Mouse (Mus musculus) midbrain, embryonic 11.5 days (tissue): ENCODE measurements around the gene Ift172. TPM values are rescaled to one million over a fixed set of nuclear protein-coding genes. Genes with fewer than 3 reads are reported as not detected.

Experiments
- ATAC-seq: fragments of 200-750 bp; cut with Nextera tagmentation; 2 replicates; pipeline ENCODE4 v1.8.0; 2017; ENCODE audit warnings: moderate TSS enrichment, moderate library complexity; ENCODE audit not compliant: low FRiP score
- DNase-seq: peaks from one replicate; pipeline ENCODE4 v3.0.0; 2015; ENCODE audit warnings: low spot score; ENCODE audit errors: missing footprints
- H3K27ac ChIP-seq: fragments of 300-500 bp; sonication (generic); 2 replicates; pipeline ENCODE4 v1.5.1; 2014; ENCODE audit warnings: low read depth, low read length
- H3K27me3 ChIP-seq: fragments of 300-500 bp; sonication (generic); 2 replicates; pipeline ENCODE4 v1.6.1; 2014; ENCODE audit warnings: mild to moderate bottlenecking, low read length, moderate library complexity, mixed read lengths; ENCODE audit not compliant: control insufficient read depth, insufficient read depth
- H3K36me3 ChIP-seq: fragments of 300-500 bp; sonication (generic); 2 replicates; pipeline ENCODE4 v1.6.1; 2014; ENCODE audit warnings: mild to moderate bottlenecking, low read length, moderate library complexity, mixed read lengths; ENCODE audit not compliant: control insufficient read depth, insufficient read depth
- H3K4me1 ChIP-seq: fragments of 300-500 bp; sonication (generic); 2 replicates; pipeline ENCODE4 v1.6.1; 2014; ENCODE audit warnings: low read length; ENCODE audit not compliant: control insufficient read depth, insufficient read depth
- H3K4me2 ChIP-seq: fragments of 300-500 bp; sonication (generic); 2 replicates; pipeline ENCODE4 v1.6.1; 2014; ENCODE audit warnings: mild to moderate bottlenecking, moderate library complexity
- H3K4me3 ChIP-seq: fragments of 300-500 bp; sonication (generic); 2 replicates; pipeline ENCODE4 v1.5.1; 2014; ENCODE audit warnings: low read depth, low read length
- H3K9ac ChIP-seq: fragments of 300-500 bp; sonication (generic); 2 replicates; pipeline ENCODE4 v1.6.1; 2014; ENCODE audit warnings: low read length
- H3K9me3 ChIP-seq: fragments of 300-500 bp; sonication (generic); 2 replicates; pipeline ENCODE4 v1.6.1; 2016; ENCODE audit warnings: low read length; ENCODE audit not compliant: control insufficient read depth
- WGBS: fragments of 180-500 bp; shearing (Covaris S2); extraction: QIAGEN DNeasy Blood & Tissue Kit; methylation state at CpG from one replicate; pipeline ENCODE4 v1.1.7; 2014; 5-methylcytosine and 5-hydroxymethylcytosine counted together
- polyA plus RNA-seq: library from polyadenylated mRNA; unstranded; fragments of >200 nt; fragmentation: Nextera tagmentation; extraction: Ambion mirVana; gene quantifications from 2 replicates; pipeline ENCODE4 v1.2.1, GENCODE M21; 2014

Gene Ift172
- polyA plus RNA-seq, 1 experiment from 2014 or later = 31.9 TPM

DNA sequence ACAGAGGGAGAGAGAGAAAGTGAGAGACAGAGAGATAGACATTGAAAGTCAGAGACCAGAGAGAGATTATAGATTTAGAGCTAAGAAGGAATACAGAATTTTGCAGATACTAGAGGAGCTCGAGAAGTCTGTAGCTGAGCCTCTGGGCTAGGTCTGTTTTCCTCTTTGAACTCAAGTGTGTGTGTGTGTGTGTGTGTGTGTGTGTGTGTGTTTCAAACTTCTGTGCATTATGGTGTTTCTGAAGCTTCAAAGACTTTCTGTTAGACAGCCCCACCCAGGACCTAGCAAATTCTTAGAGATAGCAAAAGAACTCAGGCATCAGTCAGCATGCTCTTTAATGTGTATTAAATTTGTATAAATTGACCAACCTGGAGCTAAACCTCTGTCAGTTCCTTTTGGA, 64.3 kb downstream of the Ift172 start:
- Histone ChIP-seq H3K4me2 (no peak overlapping the region), H3K27me3 (no peaks in the 10 kb centered on the region), H3K9me3 (no peaks in the 10 kb centered on the region), H3K4me1 (no peaks in the 10 kb centered on the region), H3K27ac (no peak overlapping the region), H3K4me3 (no peak overlapping the region), H3K9ac (no peak overlapping the region), H3K36me3 (no peaks in the 10 kb centered on the region)
- DNase-seq (no peak), ATAC-seq (no peak)
- WGBS = 63% methylated on average over 1 of the region's 1 CpGs

DNA sequence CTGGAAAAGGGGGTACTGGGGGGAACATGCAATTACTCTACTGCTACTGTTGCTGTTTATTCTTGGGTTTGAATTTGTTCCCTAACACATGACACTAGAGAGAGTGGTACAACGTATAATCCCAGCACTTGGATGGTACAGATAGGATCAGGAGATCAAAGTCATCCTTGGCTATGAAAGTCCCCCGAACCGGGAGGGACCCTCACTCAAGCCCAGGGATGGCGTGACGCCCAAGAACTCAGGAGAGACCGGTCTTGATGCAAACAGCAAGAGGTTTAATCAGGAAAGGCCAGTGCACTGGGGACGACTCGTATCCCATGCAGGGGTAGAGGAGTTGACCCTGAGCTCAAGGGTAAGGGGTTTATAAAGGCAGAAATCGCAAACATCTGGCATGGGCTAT, 68.2 kb downstream of the Ift172 start:
- Histone ChIP-seq H3K27me3 (no peaks in the 10 kb centered on the region), H3K9ac (no peak overlapping the region), H3K4me3 (no peak overlapping the region), H3K4me2 (no peak overlapping the region), H3K9me3 (no peaks in the 10 kb centered on the region), H3K4me1 (peaks cover 8% of the 10 kb centered on the region; the same call in 1 of the 2 replicates), H3K27ac (no peak overlapping the region), H3K36me3 (no peaks in the 10 kb centered on the region)
- no peak for DNase-seq
- 92% methylated on average over 9 of the region's 9 CpGs for WGBS
- ATAC-seq = no peak

DNA sequence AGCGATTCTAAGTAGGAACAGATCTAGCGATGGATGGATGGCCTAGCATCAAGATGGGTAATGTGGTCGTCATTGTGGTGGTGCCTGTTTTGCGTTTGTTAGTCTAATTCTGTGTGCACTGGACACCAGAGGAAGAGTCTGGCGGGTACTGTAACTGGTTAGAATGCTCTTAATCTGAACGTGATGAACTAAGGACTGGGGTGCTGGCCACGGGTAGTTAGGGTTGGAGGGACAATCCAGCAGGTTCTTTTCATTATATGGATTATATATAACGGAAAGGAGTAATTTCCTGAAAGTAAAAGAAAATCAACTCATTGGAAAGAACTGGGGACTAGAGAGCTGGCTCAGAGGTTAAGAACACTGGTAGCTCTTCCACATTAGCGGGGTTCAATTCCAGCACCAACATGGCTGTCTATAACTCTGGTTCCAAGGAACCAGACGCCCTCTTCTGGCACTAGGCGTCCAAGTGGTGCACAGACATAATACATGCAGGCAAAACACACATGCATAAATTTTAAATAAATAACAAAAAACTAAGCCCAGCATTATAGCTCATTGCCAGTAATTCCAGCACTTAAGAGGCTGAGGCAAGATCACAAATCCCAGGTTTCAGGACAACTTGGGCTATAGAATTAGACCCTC, 69.5 kb downstream of the Ift172 start:
- WGBS = 16% methylated on average over 11 of the region's 11 CpGs
- Histone ChIP-seq H3K36me3 (no peaks in the 10 kb centered on the region), H3K9ac (peak overlapping the region; percentile 91), H3K9me3 (no peaks in the 10 kb centered on the region), H3K4me1 (peaks cover 8% of the 10 kb centered on the region; the same call in 1 of the 2 replicates), H3K27ac (peak overlapping the region; percentile 91), H3K4me3 (peak overlapping the region; percentile 96), H3K4me2 (peak overlapping the region; percentile 85), H3K27me3 (no peaks in the 10 kb centered on the region)
- DNase-seq = peak; percentile 88
- 0 out of 2 replicates have a peak, but pooled peaks have one; percentile 0 for ATAC-seq

DNA sequence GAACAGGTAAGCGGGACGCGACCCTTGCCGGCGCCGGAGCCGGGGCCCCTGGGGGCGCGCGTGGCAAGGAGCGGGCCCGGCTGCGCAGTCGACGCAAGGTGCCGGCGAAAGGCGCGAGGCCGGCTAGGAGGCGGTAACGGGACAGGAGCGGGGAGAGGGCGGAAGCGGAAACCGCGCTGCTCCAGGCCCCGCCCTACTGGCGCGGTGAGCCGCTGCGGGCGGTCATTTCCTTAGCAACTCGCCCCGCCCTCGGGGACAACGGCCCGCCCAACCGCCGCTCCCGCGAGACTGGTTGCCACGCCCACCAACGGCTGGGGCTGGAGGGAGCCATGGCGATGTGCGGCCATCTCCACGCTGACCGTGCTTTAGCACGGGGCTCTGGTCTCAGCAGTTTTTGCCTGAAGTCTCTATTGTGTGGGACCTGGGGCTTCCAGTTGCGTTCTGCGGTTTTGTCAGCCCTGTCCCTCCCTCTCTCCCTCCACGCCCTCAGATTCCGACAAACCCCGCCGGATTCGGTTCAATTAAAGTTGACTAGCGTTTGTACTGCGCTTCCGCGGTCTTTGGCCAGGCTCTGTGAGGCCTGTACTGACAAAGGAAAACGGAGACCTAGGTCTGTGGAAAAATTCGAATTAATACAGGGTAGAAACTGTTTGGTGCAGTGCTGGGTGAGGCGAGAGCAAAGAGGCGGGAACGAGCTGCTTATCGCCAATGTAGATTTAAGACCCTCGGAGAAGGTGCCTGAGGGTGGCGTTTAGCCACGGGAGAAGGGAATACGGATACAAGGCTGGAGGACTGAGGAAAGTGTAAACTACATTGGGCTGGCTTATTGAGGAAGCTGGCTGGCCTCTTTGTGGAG, 70.2 kb downstream of the Ift172 start, which contains the start of gene Ppm1g:
Ppm1g (minus strand) TSS at position 240 of the 856 bp plus-strand sequence.
- Histone ChIP-seq H3K4me1 (peaks cover 8% of the 10 kb centered on the region; the same call in 1 of the 2 replicates), H3K36me3 (no peaks in the 10 kb centered on the region), H3K27me3 (no peaks in the 10 kb centered on the region), H3K27ac (peak within 1 kb of the TSS; percentile 91), H3K4me2 (peak within 1 kb of the TSS; percentile 85), H3K4me3 (peak within 1 kb of the TSS; percentile 96), H3K9me3 (no peaks in the 10 kb centered on the region), H3K9ac (peak within 1 kb of the TSS; percentile 91)
- DNase-seq (peak; percentile 100), ATAC-seq (peak; percentile 95)
- under 1% methylated on average over 70 of the region's 70 CpGs for WGBS

DNA sequence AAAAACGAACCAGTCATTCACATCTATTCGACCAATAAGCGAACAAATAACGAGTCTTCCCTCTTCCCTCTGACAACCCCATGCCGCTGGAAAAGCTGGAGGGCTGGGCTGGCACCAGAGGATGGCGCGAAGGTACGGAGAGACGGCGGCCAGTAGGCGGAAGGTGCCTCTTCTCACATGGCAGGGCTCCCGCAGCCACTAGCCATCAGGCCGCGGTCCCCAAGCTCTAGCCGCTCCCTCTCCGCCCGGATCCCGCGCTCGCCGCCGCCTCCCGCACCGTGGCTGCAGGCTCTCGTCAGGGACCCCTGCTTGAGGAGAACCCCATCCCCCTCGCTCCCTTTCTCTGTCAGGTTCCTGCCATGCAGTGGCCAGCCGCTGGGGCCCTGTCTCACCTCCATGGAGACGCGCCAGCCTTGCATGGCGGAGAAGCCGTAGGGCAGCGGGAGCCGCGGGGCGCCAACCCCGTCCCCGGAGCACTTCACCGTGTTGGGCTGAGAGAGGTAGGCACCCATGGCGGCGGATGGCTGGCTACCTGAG, 70.9 kb downstream of the Ift172 start:
- peak overlapping the region; percentile 96 for H3K4me3 ChIP-seq
- no peaks in the 10 kb centered on the region for H3K27me3 ChIP-seq
- no peaks in the 10 kb centered on the region for H3K36me3 ChIP-seq
- peak; percentile 81; the same call in 1 of the 2 replicates for ATAC-seq
- peak overlapping the region; percentile 91 for H3K27ac ChIP-seq
- WGBS = under 1% methylated on average over 40 of the region's 40 CpGs
- H3K9me3 ChIP-seq = no peaks in the 10 kb centered on the region
- H3K9ac ChIP-seq = peak overlapping the region; percentile 91
- H3K4me2 ChIP-seq = peak overlapping the region; percentile 85
- peak; percentile 95 for DNase-seq
- H3K4me1 ChIP-seq = peaks cover 8% of the 10 kb centered on the region; the same call in 1 of the 2 replicates

DNA sequence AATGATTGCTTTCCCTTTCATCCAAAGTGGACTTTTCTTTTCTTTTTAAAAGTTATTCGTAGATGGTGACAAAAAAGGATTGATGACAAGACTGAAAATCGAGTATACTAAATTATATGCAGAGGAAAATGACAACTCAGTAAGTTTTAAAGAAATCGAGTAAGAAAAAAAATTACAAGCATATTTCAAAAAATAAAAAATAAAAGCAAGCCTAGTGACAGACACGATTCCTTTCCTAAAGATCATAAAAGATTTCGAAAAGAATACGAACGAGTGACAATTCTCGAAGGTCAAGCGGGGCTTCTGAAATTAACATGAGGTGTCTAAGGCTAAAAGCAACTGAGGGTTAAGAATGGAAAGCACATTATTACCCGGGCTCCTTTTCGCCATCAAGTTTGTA, 71.4 kb downstream of the Ift172 start:
- no peaks in the 10 kb centered on the region for H3K9me3 ChIP-seq
- no peaks in the 10 kb centered on the region for H3K27me3 ChIP-seq
- DNase-seq (no peak), ATAC-seq (no peak)
- peak overlapping the region; percentile 85 for H3K4me2 ChIP-seq
- H3K4me1 ChIP-seq = peaks cover 8% of the 10 kb centered on the region; the same call in 1 of the 2 replicates
- no peak overlapping the region; the same call in 1 of the 2 replicates for H3K27ac ChIP-seq
- peak overlapping the region; percentile 91 for H3K9ac ChIP-seq
- H3K4me3 ChIP-seq = peak overlapping the region; percentile 96
- 2% methylated on average over 11 of the region's 11 CpGs for WGBS
- no peaks in the 10 kb centered on the region for H3K36me3 ChIP-seq

DNA sequence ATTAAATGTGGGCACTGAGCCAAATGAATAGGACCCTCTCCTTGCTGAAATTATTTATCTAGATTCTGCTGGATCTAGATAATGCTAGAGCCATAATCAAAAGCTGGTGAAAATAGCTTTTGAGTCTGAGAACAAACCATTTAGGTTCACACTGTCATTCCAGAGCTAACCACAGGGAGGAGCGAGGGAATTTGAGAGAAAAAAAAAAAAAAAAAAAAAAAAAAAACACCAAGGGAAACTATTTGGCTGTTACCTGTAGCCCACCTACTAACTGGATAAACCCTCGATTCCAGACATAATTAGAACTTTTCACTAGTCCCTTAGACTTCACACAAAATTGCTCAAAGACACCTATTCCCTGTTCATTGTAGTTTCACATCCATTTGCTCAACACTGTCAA, 71.8 kb downstream of the Ift172 start:
- H3K36me3 ChIP-seq = no peaks in the 10 kb centered on the region
- no peaks in the 10 kb centered on the region for H3K27me3 ChIP-seq
- peak overlapping the region; percentile 85 for H3K4me2 ChIP-seq
- no peaks in the 10 kb centered on the region for H3K9me3 ChIP-seq
- DNase-seq = peak; percentile 88
- H3K4me3 ChIP-seq = peak overlapping the region; percentile 17
- no peak for ATAC-seq
- H3K9ac ChIP-seq = no peak overlapping the region
- 6% methylated on average over 2 of the region's 2 CpGs for WGBS
- H3K4me1 ChIP-seq = peaks cover 8% of the 10 kb centered on the region; the same call in 1 of the 2 replicates
- H3K27ac ChIP-seq = no peak overlapping the region

DNA sequence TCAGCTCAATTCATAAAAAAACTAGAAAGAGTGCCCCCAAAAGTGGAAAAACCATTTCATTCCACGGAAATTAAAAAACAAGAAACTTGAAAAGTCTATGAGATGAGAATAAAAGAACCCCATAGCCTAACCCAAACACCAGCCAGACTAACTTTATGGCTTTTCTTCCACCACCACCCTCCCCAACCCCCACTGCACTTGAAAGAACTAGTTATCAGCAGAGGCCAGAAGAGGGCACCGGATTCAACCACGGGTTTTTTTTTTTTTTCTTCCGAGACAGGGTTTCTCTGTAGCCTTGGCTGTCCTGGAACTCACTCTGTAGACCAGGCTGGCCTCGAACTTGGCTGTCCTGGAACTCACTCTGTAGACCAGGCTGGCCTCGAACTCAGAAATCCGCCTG, 72.6 kb downstream of the Ift172 start:
- no peak for ATAC-seq
- WGBS = 65% methylated on average over 7 of the region's 7 CpGs

More for the DNA sequence above, 72.6 kb downstream of the Ift172 start:
- Histone ChIP-seq H3K4me2 (no peak overlapping the region), H3K36me3 (no peaks in the 10 kb centered on the region), H3K4me3 (no peak overlapping the region), H3K9ac (no peak overlapping the region), H3K4me1 (peaks cover 8% of the 10 kb centered on the region; the same call in 1 of the 2 replicates), H3K27ac (no peak overlapping the region), H3K9me3 (no peaks in the 10 kb centered on the region), H3K27me3 (no peaks in the 10 kb centered on the region)
- DNase-seq = no peak
